Mouse (Mus musculus) limb, embryonic 11.5 days (tissue): ENCODE data around the gene Ankrd44. TPM values are rescaled to one million over a fixed set of nuclear protein-coding genes. Genes with fewer than 3 reads are reported as not detected.

ENCODE experiments used
- ATAC-seq: fragments of 200-750 bp; cut with Nextera tagmentation; 2 replicates; pipeline ENCODE4 v1.8.0; 2017; ENCODE audit warnings: low read depth; ENCODE audit not compliant: insufficient number of reproducible peaks, low FRiP score, low TSS enrichment
- DNase-seq: peaks from one replicate; pipeline ENCODE4 v3.0.0-alpha.2; 2015; ENCODE audit warnings: low spot score
- H3K27ac ChIP-seq: fragments of 300-500 bp; sonication (generic); replicated peaks from 2 replicates; pipeline ENCODE4 v1.5.1; 2014; ENCODE audit warnings: low read depth, mild to moderate bottlenecking, low read length
- H3K27me3 ChIP-seq: fragments of 300-500 bp; sonication (generic); 2 replicates; pipeline ENCODE4 v1.6.1; 2014; ENCODE audit warnings: mild to moderate bottlenecking, low read length, mixed read lengths; ENCODE audit not compliant: control insufficient read depth, insufficient read depth
- H3K36me3 ChIP-seq: fragments of 300-500 bp; sonication (generic); 2 replicates; pipeline ENCODE4 v1.6.1; 2014; ENCODE audit warnings: mild to moderate bottlenecking, low read length, moderate library complexity, mixed read lengths; ENCODE audit not compliant: control insufficient read depth, insufficient read depth
- H3K4me1 ChIP-seq: fragments of 300-500 bp; sonication (generic); 2 replicates; pipeline ENCODE4 v1.6.1; 2014; ENCODE audit warnings: low read length, mixed read lengths; ENCODE audit not compliant: control insufficient read depth, insufficient read depth
- H3K4me2 ChIP-seq: fragments of 300-500 bp; sonication (generic); 2 replicates; pipeline ENCODE4 v1.6.1; 2014; ENCODE audit warnings: low read depth, mild to moderate bottlenecking, moderate library complexity; ENCODE audit not compliant: severe bottlenecking
- H3K4me3 ChIP-seq: fragments of 300-500 bp; sonication (generic); 2 replicates; pipeline ENCODE4 v1.5.1; 2014; ENCODE audit warnings: low read depth, low read length
- H3K9ac ChIP-seq: fragments of 300-500 bp; sonication (generic); 2 replicates; pipeline ENCODE4 v1.6.1; 2014; ENCODE audit warnings: mild to moderate bottlenecking, low read length
- H3K9me3 ChIP-seq: fragments of 300-500 bp; sonication (generic); 2 replicates; pipeline ENCODE4 v1.6.1; 2016; ENCODE audit warnings: low read length; ENCODE audit not compliant: control insufficient read depth
- WGBS: fragments of 180-500 bp; shearing (Covaris S2); extraction: QIAGEN DNeasy Blood & Tissue Kit; methylation state at CpG from one replicate; pipeline ENCODE4 v1.1.7; 2014; 5-methylcytosine and 5-hydroxymethylcytosine counted together
- polyA plus RNA-seq: library from polyadenylated mRNA; unstranded; fragments of >200 nt; fragmentation: Nextera tagmentation; extraction: Ambion mirVana; gene quantifications from 2 replicates; pipeline ENCODE4 v1.2.1, GENCODE M21; 2014

Ankrd44 gene
- polyA plus RNA-seq, 1 experiment from 2014 or later = 23.5 TPM

DNA sequence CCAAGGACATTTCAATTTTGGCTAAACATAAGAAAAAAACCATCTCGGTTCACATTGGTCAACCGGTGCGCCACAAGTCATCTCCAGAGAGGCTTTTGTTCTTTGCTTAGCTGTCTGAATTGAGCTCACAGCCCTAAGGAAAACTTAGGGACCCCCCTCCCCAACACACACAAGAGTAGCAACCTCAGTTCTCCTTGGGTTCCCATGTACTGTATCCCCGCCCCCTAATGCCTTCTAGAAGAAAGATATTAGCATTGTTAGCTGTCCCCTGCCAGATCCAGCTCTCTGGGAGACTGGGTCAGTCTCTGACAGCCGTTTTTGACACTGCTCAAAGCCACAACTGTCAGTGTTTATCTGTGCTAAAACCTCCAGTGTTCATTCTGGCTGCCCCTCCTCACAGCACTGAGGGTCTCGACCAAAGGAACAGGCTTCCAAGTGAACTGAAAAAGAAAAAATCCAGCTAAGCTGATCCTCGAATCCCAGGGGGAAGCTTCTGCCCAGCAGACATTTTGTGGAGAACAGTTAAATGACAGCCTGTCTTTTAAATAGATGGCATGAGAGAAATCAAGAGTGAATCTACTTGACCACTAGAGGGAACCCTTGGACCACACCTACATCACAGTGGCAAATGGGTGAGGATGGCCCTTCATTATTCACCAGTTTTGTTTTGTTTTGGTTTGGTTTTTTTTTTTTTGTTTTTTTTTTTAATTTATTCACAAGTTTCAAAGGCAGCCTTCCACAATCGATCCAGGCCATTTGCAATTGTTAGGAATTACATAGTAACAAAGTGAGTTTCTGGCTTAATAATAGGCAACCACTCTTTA, 260.4 kb downstream of the Ankrd44 start:
- no peaks in the 10 kb centered on the region for H3K27me3 ChIP-seq
- no peak overlapping the region for H3K4me2 ChIP-seq
- DNase-seq (peak; percentile 28), ATAC-seq (no peak)
- no peaks in the 10 kb centered on the region for H3K9me3 ChIP-seq
- no peak overlapping the region for H3K27ac ChIP-seq
- no peaks in the 10 kb centered on the region for H3K36me3 ChIP-seq
- 63% methylated on average over 8 of the region's 8 CpGs for WGBS
- no peak overlapping the region for H3K9ac ChIP-seq
- no peaks in the 10 kb centered on the region for H3K4me1 ChIP-seq
- no peak overlapping the region for H3K4me3 ChIP-seq

DNA sequence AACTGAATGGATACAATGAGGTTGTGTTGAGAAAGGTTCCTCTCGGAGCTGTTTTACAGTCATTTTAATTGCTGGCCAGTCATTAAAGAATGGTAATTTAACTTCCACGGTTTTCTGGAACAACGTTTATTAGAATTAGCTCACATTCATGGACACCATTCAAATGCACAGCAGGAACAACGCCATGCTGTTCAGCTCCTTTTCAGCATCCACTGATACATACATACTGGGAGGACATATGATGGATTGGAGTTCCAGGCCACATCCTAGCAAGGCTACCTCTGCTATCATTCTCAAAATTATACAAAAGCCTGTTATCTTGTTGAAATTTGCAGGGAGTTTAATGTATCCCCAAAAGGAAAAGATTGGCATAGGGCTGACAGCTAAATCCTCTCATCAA, 261.1 kb downstream of the Ankrd44 start:
- H3K4me1 ChIP-seq = no peaks in the 10 kb centered on the region
- H3K36me3 ChIP-seq = no peaks in the 10 kb centered on the region
- ATAC-seq (no peak), DNase-seq (no peak)
- H3K4me2 ChIP-seq = no peak overlapping the region
- no peak overlapping the region for H3K27ac ChIP-seq
- H3K27me3 ChIP-seq = no peaks in the 10 kb centered on the region
- WGBS = 70% methylated on average over 4 of the region's 4 CpGs
- H3K9me3 ChIP-seq = no peaks in the 10 kb centered on the region
- H3K9ac ChIP-seq = no peak overlapping the region
- H3K4me3 ChIP-seq = no peak overlapping the region

DNA sequence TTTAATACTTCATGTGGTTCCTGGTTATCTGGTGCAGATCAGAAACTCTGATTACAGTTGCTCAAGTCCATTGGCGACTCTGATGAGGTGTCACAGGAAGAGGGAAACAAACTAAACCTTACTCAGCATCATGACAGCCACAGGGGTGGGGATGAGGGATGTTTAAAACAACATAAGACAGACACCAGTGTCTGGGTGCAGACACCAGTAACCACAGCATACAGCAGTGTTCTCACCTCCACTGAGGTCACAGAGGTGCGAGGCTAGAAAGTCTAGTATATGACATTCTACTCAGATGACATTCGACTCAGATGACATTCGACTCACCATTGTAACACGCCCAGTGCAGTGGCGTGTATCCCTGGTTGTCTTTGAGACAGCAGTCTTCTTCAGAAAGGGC, 265.5 kb downstream of the Ankrd44 start:
- WGBS = 84% methylated on average over 6 of the region's 6 CpGs
- Histone ChIP-seq H3K4me3 (no peak overlapping the region), H3K4me1 (no peaks in the 10 kb centered on the region), H3K9me3 (no peaks in the 10 kb centered on the region), H3K9ac (no peak overlapping the region), H3K36me3 (no peaks in the 10 kb centered on the region), H3K27ac (no peak overlapping the region), H3K27me3 (no peaks in the 10 kb centered on the region), H3K4me2 (no peak overlapping the region)
- no peak for ATAC-seq
- no peak for DNase-seq

DNA sequence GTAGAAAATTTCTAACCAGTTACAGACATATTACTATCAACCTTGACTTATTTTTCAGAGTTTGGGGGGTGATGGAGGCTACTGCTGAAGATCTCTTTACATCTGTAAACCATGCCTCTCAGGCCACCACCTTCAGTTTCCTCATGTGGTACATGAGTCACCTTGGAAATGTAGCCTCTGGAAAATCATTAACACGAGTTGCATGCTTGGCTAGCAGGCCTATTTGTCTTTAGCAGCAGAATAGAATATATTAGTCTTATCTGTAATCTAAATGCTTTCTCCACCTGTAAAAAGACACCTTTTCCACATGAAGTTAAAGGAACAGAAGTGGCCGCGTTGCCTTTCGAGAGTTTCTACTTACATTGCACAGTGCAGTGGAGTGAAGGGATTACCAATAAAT, 267.6 kb downstream of the Ankrd44 start:
- Histone ChIP-seq H3K27ac (no peak overlapping the region), H3K9ac (no peak overlapping the region), H3K9me3 (no peaks in the 10 kb centered on the region), H3K4me1 (no peaks in the 10 kb centered on the region), H3K4me2 (no peak overlapping the region), H3K27me3 (no peaks in the 10 kb centered on the region), H3K4me3 (no peak overlapping the region), H3K36me3 (no peaks in the 10 kb centered on the region)
- DNase-seq (no peak), ATAC-seq (no peak)
- WGBS = 95% methylated on average over 4 of the region's 4 CpGs

DNA sequence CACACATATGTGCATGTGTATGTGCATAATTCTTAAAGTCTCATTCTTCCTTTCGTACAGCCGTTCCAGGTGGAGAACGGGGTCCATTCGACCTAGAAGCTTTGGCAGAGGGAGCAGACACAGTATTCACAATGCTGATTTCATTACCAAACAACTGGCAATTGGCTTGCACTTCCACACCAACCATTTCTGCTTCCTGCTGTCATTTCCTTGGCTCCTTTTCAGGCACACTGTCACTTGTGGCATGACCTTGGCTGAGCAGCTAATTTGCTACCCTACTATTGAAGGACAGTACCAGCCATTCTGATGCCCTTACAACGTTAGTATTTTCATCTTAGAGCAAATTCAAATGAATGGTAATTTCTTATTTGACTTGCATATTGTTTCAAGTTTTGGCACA, 277.9 kb downstream of the Ankrd44 start:
- no peak overlapping the region for H3K9ac ChIP-seq
- H3K4me2 ChIP-seq = no peak overlapping the region
- ATAC-seq (no peak), DNase-seq (no peak)
- no peaks in the 10 kb centered on the region for H3K9me3 ChIP-seq
- H3K36me3 ChIP-seq = no peaks in the 10 kb centered on the region
- WGBS = 94% methylated on average over 5 of the region's 5 CpGs
- no peaks in the 10 kb centered on the region for H3K27me3 ChIP-seq
- H3K4me1 ChIP-seq = no peaks in the 10 kb centered on the region
- no peak overlapping the region for H3K4me3 ChIP-seq
- no peak overlapping the region for H3K27ac ChIP-seq

DNA sequence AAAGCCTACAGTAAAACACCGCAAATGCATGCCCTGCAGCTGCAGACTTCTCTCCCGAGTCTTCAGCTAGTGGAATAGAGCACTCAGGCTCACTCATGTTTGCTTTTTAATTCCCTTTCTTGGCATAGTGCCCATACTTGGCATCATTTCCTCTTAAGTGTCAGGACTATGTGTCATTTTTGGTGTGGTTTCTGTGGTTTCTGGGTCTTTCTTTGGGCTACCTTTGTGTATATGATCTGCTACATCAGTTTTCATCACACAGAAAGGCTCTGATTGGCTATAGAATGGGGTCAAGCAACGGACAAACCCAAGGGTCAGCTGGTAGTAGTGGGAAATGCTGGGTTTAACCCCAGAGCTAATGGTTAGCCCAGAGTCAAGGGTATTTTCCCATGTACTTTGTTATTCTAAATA, 278.8 kb downstream of the Ankrd44 start:
- H3K27me3 ChIP-seq = no peaks in the 10 kb centered on the region
- no peaks in the 10 kb centered on the region for H3K9me3 ChIP-seq
- no peak overlapping the region for H3K27ac ChIP-seq
- H3K4me1 ChIP-seq = no peaks in the 10 kb centered on the region
- H3K36me3 ChIP-seq = no peaks in the 10 kb centered on the region
- no peak overlapping the region for H3K4me3 ChIP-seq
- ATAC-seq (no peak), DNase-seq (no peak)
- no peak overlapping the region for H3K4me2 ChIP-seq
- WGBS = 86% methylated on average over 3 of the region's 3 CpGs
- H3K9ac ChIP-seq = no peak overlapping the region

DNA sequence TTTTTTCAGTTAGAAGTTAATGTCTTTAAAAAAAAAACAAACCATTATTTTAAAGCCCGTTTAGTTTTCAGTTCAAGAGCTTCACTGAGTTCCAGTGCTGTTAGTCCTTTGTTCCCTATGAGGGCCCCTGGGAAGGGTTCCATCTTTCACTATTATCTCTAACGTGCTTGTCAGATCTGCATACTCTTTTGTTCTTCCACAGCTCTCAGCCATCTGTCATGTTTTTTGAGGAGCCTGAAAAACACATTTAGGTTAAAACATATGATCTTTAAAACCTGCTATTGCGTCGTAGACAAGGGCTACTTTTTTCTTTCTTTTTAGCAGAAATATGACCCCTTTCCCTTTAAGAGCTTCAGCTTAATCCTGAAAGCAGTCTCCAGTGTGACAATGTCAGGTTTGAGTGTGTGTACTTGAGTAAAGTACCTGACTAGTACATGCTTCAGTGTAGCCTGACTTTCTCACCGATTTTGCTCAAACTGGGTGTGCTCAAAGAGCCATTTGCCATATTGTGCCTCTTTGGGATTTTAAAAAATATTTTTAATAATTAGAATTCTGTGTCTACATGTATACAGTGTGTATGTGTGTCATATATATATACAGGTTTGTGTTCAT, 285.9 kb downstream of the Ankrd44 start:
- Histone ChIP-seq H3K4me2 (no peak overlapping the region), H3K27me3 (no peaks in the 10 kb centered on the region), H3K9me3 (no peaks in the 10 kb centered on the region), H3K36me3 (no peaks in the 10 kb centered on the region), H3K4me3 (no peak overlapping the region), H3K9ac (no peak overlapping the region), H3K27ac (no peak overlapping the region), H3K4me1 (no peaks in the 10 kb centered on the region)
- DNase-seq (no peak), ATAC-seq (no peak)
- 61% methylated on average over 5 of the region's 5 CpGs for WGBS

DNA sequence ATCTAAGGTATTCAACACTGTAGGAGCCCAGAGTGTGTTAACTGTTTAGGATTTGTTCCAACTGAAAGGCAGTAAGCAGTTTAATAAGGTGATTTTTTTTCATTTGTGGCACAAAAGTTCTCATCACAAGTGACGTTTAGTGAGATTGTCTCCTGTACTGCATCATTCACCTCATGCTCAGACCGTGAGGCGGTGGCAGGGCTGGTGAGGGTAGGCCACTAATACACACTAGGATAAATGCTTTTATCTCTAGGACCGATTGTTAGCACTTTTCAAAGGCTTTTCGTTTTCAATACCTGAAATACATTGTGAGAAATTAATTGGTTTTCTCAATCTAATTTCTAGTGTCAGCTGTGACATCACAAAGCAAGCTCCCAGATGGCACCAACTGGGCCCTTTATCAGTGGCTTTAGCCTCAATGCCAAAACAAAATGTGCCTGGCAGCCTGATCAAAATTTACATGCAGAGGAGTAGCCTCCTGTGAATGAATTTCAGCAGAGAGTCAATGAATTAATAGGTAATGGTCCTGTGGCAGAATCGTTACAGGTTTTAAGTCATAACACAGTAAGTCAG, 286.6 kb downstream of the Ankrd44 start:
- DNase-seq = no peak
- H3K9ac ChIP-seq = no peak overlapping the region
- H3K36me3 ChIP-seq = no peaks in the 10 kb centered on the region
- H3K4me2 ChIP-seq = no peak overlapping the region
- no peak overlapping the region for H3K4me3 ChIP-seq
- no peaks in the 10 kb centered on the region for H3K9me3 ChIP-seq
- H3K4me1 ChIP-seq = no peaks in the 10 kb centered on the region
- H3K27ac ChIP-seq = no peak overlapping the region
- ATAC-seq = no peak
- H3K27me3 ChIP-seq = no peaks in the 10 kb centered on the region
- 88% methylated on average over 6 of the region's 6 CpGs for WGBS
